Mouse (Mus musculus): ENCODE measurements around the gene Rhox4e.
"Not testable (repeated sequence)": the region's sequence is repeated elsewhere in the genome, so short reads cannot be mapped to it uniquely, and the experiment has no call there.

Gene Rhox4e

GRCm38 (mm10) chrX:37557112-37557511 is at the start of gene Rhox4e:
Gene Rhox4e (plus strand): TSS chrX:37557412.
- DNase-seq (ENCODE audit: extremely low spot score, low read depth, low spot score): not testable (repeated sequence)

- DNase-seq (ENCODE audit: extremely low spot score, low read depth, low spot score): not testable (repeated sequence)
Observed at GRCm38 (mm10) chrX:37514059-37514458, 43.2 kb upstream of the Rhox4e start, which contains the start of gene Rhox4d. Gene Rhox4d (plus strand): TSS chrX:37514359.

GRCm38 (mm10) chrX:37530152-37530551 is 27.1 kb upstream of the Rhox4e start, which contains the start of gene Rhox2e:
Gene Rhox2e (plus strand): TSS chrX:37530452.
- not testable (repeated sequence) for DNase-seq (ENCODE audit: extremely low spot score, low read depth, low spot score)

- not testable (repeated sequence) for DNase-seq (ENCODE audit: extremely low spot score, low read depth, low spot score)
Observed at GRCm38 (mm10) chrX:37541719-37542118, 15.5 kb upstream of the Rhox4e start, which contains the start of gene Rhox3e. Gene Rhox3e (plus strand): TSS chrX:37542019.

- not testable (repeated sequence) for DNase-seq (ENCODE audit: extremely low spot score, low read depth, low spot score)
Observed at GRCm38 (mm10) chrX:37571105-37571504, 13.9 kb downstream of the Rhox4e start, which contains the start of gene Rhox2f. Gene Rhox2f (plus strand): TSS chrX:37571405.

- DNase-seq (ENCODE audit: extremely low spot score, low read depth, low spot score): not testable (repeated sequence)
Observed at GRCm38 (mm10) chrX:37572638-37573037, 15.4 kb downstream of the Rhox4e start.

- DNase-seq (ENCODE audit: extremely low spot score, low read depth, low spot score): not testable (repeated sequence)
Observed at GRCm38 (mm10) chrX:37580692-37581091, 23.5 kb downstream of the Rhox4e start, which contains the start of gene Rhox3f. Gene Rhox3f (plus strand): TSS chrX:37580992.

GRCm38 (mm10) chrX:37607604-37608003 is 50.4 kb downstream of the Rhox4e start, which contains the start of gene Rhox4f:
Gene Rhox4f (minus strand): TSS chrX:37607704.
- not testable (repeated sequence) for DNase-seq (ENCODE audit: extremely low spot score, low read depth, low spot score)
